Mouse (Mus musculus) olfactory bulb, adult 2 months (tissue): ENCODE measurements around the gene Dync1i1. TPM values are rescaled to one million over a fixed set of nuclear protein-coding genes. Genes with fewer than 3 reads are reported as not detected.
A peak's percentile ranks its signal among the peaks of the same experiment; 100 is the strongest.

Experiments
- H3K27ac ChIP-seq: fragments of 200-500 bp; 2 replicates; pipeline ENCODE4 v1.5.1; 2012; ENCODE audit warnings: low read depth, low read length; ENCODE audit not compliant: insufficient read depth
- H3K4me1 ChIP-seq: fragments of 200-500 bp; 2 replicates; pipeline ENCODE4 v1.6.1; 2012; ENCODE audit warnings: low read length; ENCODE audit not compliant: control insufficient read depth, insufficient read depth
- H3K4me3 ChIP-seq: fragments of 200-500 bp; 2 replicates; pipeline ENCODE4 v1.5.1; 2012; ENCODE audit warnings: mild to moderate bottlenecking, low read depth, low read length, moderate library complexity; ENCODE audit not compliant: insufficient read depth
- CTCF ChIP-seq: fragments of 200-500 bp; IDR thresholded peaks from 2 replicates; pipeline ENCODE4 v1.5.1; 2012; ENCODE audit warnings: low read depth, mild to moderate bottlenecking, low read length, moderate library complexity; ENCODE audit not compliant: insufficient read depth
- POLR2A ChIP-seq: fragments of 200-500 bp; IDR thresholded peaks from 2 replicates; pipeline ENCODE4 v1.6.1; 2012; ENCODE audit warnings: mild to moderate bottlenecking, low read depth, low read length, moderate library complexity; ENCODE audit not compliant: insufficient read depth
- WGBS: fragments of 180-500 bp; shearing (Covaris S2); methylation state at CpG from one replicate; pipeline ENCODE4 v1.1.7; 2018; 5-methylcytosine and 5-hydroxymethylcytosine counted together
- polyA plus RNA-seq: library from polyadenylated mRNA; stranded (reverse); fragments of >200 nt; gene quantifications from 2 replicates; pipeline ENCODE4 v1.2.4, GENCODE M21; 2012; ENCODE audit warnings: low replicate concordance; ENCODE audit not compliant: missing spikeins, insufficient read depth, insufficient read length

Dync1i1 gene
- polyA plus RNA-seq, 1 experiment, result 116 TPM

GRCm38 (mm10) chr6:5795314-5795713 is 69.9 kb downstream of the Dync1i1 start:
- H3K4me3 ChIP-seq, result no peak overlapping the region
- no peak for TF ChIP-seq POLR2A
- TF ChIP-seq CTCF, result no peak
- WGBS, result 54% methylated on average over 2 of the region's 2 CpGs
- no peak overlapping the region for H3K27ac ChIP-seq
- peaks cover 3% of the 10 kb centered on the region for H3K4me1 ChIP-seq

GRCm38 (mm10) chr6:5802124-5802839 is 76.8 kb downstream of the Dync1i1 start:
- no peak for TF ChIP-seq POLR2A
- TF ChIP-seq CTCF, result no peak
- 45% methylated on average over 6 of the region's 6 CpGs for WGBS
- Histone ChIP-seq H3K4me3 (no peak overlapping the region), H3K4me1 (peaks cover 4% of the 10 kb centered on the region), H3K27ac (no peak overlapping the region)

GRCm38 (mm10) chr6:5802840-5803491 is 77.5 kb downstream of the Dync1i1 start:
- H3K4me1 ChIP-seq, result peaks cover 7% of the 10 kb centered on the region
- TF ChIP-seq POLR2A (no peak), CTCF (no peak)
- 30% methylated on average over 11 of the region's 11 CpGs for WGBS
- no peak overlapping the region for H3K27ac ChIP-seq
- no peak overlapping the region for H3K4me3 ChIP-seq

GRCm38 (mm10) chr6:5808008-5808421 is 82.6 kb downstream of the Dync1i1 start:
- H3K4me1 ChIP-seq, result peaks cover 6% of the 10 kb centered on the region
- 66% methylated on average over 3 of the region's 3 CpGs for WGBS
- peak overlapping the region; percentile 17; the same call in 1 of the 2 replicates for H3K27ac ChIP-seq
- TF ChIP-seq CTCF (no peak), POLR2A (no peak)
- no peak overlapping the region for H3K4me3 ChIP-seq

GRCm38 (mm10) chr6:5812076-5812475 is 86.6 kb downstream of the Dync1i1 start:
- H3K4me1 ChIP-seq, result peaks cover 4% of the 10 kb centered on the region
- TF ChIP-seq CTCF (no peak), POLR2A (no peak)
- H3K27ac ChIP-seq, result no peak overlapping the region
- no peak overlapping the region for H3K4me3 ChIP-seq
- WGBS, result 19% methylated on average over 1 of the region's 1 CpGs

- Histone ChIP-seq H3K4me1 (peaks cover 3% of the 10 kb centered on the region), H3K4me3 (no peak overlapping the region), H3K27ac (no peak overlapping the region)
- WGBS, result 92% methylated on average over 3 of the region's 3 CpGs
- TF ChIP-seq POLR2A (no peak), CTCF (no peak)
These were observed 94.2 kb downstream of the Dync1i1 start for GRCm38 (mm10) chr6:5819674-5820073.

- Histone ChIP-seq H3K4me3 (no peak overlapping the region), H3K27ac (no peak overlapping the region), H3K4me1 (peaks cover 3% of the 10 kb centered on the region; the same call in 1 of the 2 replicates)
- TF ChIP-seq POLR2A (no peak), CTCF (no peak)
- WGBS, result 93% methylated on average over 3 of the region's 3 CpGs
These were observed 100.0 kb downstream of the Dync1i1 start for GRCm38 (mm10) chr6:5825461-5825860.

- TF ChIP-seq CTCF (no peak), POLR2A (no peak)
- peaks cover 3% of the 10 kb centered on the region; the same call in 1 of the 2 replicates for H3K4me1 ChIP-seq
- 67% methylated on average over 4 of the region's 4 CpGs for WGBS
- H3K27ac ChIP-seq, result no peak overlapping the region
- H3K4me3 ChIP-seq, result no peak overlapping the region
These were observed 101.6 kb downstream of the Dync1i1 start for GRCm38 (mm10) chr6:5827064-5827463.

GRCm38 (mm10) chr6:5828409-5828974 is 103.1 kb downstream of the Dync1i1 start:
- WGBS, result 62% methylated on average over 14 of the region's 14 CpGs
- Histone ChIP-seq H3K4me1 (peaks cover 3% of the 10 kb centered on the region; the same call in 1 of the 2 replicates), H3K4me3 (no peak overlapping the region), H3K27ac (no peak overlapping the region)
- TF ChIP-seq POLR2A (no peak), CTCF (no peak)
